Mouse (Mus musculus) hindbrain, embryonic 10.5 days (tissue): ENCODE measurements around the gene Nxt1. TPM values are rescaled to one million over a fixed set of nuclear protein-coding genes. Genes with fewer than 3 reads are reported as not detected.

Experiments used
- DNase-seq: peaks from one replicate; pipeline ENCODE4 v3.0.0-alpha.2; 2017; ENCODE audit warnings: low spot score
- H3K27ac ChIP-seq: fragments of 300-500 bp; sonication (generic); 2 replicates; pipeline ENCODE4 v1.5.1; 2016; ENCODE audit warnings: mild to moderate bottlenecking, moderate library complexity
- H3K27me3 ChIP-seq: fragments of 300-500 bp; sonication (generic); 2 replicates; pipeline ENCODE4 v1.6.1; 2016; ENCODE audit warnings: mild to moderate bottlenecking; ENCODE audit not compliant: poor library complexity, insufficient read depth, severe bottlenecking
- H3K36me3 ChIP-seq: fragments of 300-500 bp; sonication (generic); 2 replicates; pipeline ENCODE4 v1.6.1; 2016; ENCODE audit warnings: mild to moderate bottlenecking, moderate library complexity
- H3K4me1 ChIP-seq: fragments of 300-500 bp; sonication (generic); replicated peaks from 2 replicates; pipeline ENCODE4 v1.6.1; 2016; ENCODE audit warnings: mild to moderate bottlenecking
- H3K4me3 ChIP-seq: fragments of 300-500 bp; sonication (generic); 2 replicates; pipeline ENCODE4 v1.5.1; 2016; ENCODE audit warnings: mild to moderate bottlenecking, moderate library complexity
- H3K9me3 ChIP-seq: fragments of 300-500 bp; sonication (generic); 2 replicates; pipeline ENCODE4 v1.6.1; 2016; ENCODE audit warnings: mild to moderate bottlenecking, moderate library complexity
- WGBS: fragments of 180-500 bp; shearing (Covaris S2); methylation state at CpG from one replicate; pipeline ENCODE4 v1.1.7; 2016; 5-methylcytosine and 5-hydroxymethylcytosine counted together
- polyA plus RNA-seq: library from polyadenylated mRNA; unstranded; fragments of >200 nt; fragmentation: Nextera tagmentation; extraction: Ambion mirVana; gene quantifications from 2 replicates; pipeline ENCODE4 v1.2.1, GENCODE M21; 2016

The Nxt1 gene
- polyA plus RNA-seq, 1 experiment from 2014 or later, result 120 TPM

DNA sequence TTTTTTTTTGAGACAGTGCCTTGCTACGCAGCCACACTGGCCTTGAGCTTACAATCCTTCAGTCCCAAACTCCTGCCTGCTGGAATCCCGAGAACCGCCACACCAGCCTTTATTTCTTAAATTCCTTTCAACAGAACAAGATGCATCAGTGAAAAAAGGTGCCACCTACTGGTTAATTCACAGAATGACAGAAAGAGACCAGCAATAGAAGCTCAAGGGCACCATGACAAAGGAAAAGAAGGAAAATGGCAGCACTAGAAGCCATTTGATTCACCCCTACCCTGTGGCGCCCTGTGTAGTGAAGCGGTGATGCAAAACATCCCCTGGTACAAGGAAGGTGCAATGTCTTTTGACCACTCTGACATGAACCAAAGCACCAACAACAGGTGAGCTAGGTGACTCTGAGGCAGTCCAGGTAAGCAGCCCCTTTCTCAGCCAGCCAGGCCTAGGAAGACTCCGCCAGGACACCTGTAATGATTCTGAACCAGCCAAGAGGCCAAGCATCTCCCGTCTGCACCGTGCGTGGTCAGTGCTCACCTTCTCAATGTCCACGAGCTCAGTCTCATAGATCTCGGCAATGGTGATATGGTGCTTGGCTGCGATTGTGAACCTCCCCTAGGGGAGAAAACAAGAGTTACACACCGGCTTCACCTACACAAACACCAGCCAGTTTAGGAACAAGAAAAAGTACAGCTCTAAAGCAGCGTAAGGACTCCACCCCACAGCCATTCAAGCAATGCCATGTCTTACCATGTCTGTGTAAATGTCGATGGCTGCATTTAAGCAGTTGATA lies 34.2 kb downstream of the Nxt1 start:
- peak; percentile 6 for DNase-seq
- 77% methylated on average over 15 of the region's 15 CpGs for WGBS

DNA sequence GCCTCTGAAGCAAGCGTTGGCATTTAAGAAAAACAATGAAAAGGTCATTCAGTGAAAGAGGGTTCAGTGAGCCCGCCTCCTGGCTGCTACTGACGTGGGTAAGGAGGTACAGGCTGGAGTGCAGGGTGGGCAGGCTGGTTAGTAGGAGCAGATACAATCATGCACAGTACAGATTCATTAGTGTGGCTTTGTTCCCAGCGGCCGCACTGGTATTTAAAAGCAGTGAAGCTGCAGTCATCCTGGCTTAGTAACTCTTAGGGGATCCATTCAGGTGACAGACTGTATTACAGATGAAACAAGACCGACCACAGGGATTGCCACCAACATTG lies 34.8 kb downstream of the Nxt1 start:
- H3K36me3 ChIP-seq, result peaks cover 23% of the 10 kb centered on the region
- no peak overlapping the region for H3K27ac ChIP-seq
- H3K27me3 ChIP-seq, result no peaks in the 10 kb centered on the region
- no peaks in the 10 kb centered on the region for H3K4me1 ChIP-seq
- DNase-seq, result no peak
- WGBS, result 69% methylated on average over 6 of the region's 6 CpGs
- H3K4me3 ChIP-seq, result no peak overlapping the region
- H3K9me3 ChIP-seq, result no peaks in the 10 kb centered on the region

More for the DNA sequence above, 34.2 kb downstream of the Nxt1 start:
- Histone ChIP-seq H3K4me1 (no peaks in the 10 kb centered on the region), H3K27ac (no peak overlapping the region), H3K27me3 (no peaks in the 10 kb centered on the region), H3K4me3 (no peak overlapping the region), H3K9me3 (no peaks in the 10 kb centered on the region), H3K36me3 (peaks cover 20% of the 10 kb centered on the region)

DNA sequence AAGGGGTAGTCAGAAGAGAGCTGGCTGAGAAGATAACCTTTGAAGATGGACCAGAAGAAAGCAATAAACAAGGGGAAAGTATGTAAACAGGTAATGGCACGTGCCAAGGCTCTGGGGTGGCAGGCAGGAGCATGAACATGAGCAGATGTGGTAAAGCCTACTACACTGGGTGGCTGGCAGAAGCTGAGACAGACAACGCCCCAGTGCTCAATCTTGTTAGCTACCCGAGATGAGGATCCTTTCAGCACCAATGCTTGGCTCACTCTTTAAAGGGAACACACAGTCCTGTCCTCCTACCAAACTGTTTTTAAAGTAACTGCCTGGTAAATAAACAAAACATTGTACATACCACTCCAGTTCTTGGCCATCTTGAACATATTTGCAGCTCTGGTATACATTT lies 39.9 kb downstream of the Nxt1 start:
- WGBS, result 87% methylated on average over 3 of the region's 3 CpGs
- no peaks in the 10 kb centered on the region for H3K4me1 ChIP-seq
- H3K9me3 ChIP-seq, result no peaks in the 10 kb centered on the region
- DNase-seq, result no peak
- H3K4me3 ChIP-seq, result no peak overlapping the region
- H3K27me3 ChIP-seq, result no peaks in the 10 kb centered on the region
- H3K27ac ChIP-seq, result no peak overlapping the region
- H3K36me3 ChIP-seq, result peaks cover 23% of the 10 kb centered on the region

DNA sequence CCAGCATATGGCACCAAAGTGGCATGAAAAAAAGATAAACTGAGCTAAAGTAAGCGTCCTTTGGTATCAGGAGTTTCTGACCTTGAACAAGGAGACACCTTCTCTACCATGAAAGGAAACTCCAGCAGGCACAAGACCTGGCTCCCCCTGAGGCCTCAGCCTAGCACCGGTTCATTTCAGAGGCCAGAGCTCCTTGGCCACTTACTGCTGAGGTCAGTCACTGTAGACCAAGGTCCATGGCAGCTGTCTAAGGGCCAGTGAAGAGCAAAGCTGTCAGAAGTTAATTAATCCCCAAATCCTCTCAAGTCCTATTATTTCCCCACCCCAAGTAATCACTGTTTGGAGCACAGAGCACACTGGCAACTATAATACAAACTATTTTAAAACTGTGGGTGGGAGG lies 44.7 kb downstream of the Nxt1 start:
- H3K4me3 ChIP-seq, result no peak overlapping the region
- H3K9me3 ChIP-seq, result no peaks in the 10 kb centered on the region
- no peaks in the 10 kb centered on the region for H3K27me3 ChIP-seq
- H3K27ac ChIP-seq, result no peak overlapping the region
- no peaks in the 10 kb centered on the region for H3K4me1 ChIP-seq
- no peaks in the 10 kb centered on the region for H3K36me3 ChIP-seq
- 85% methylated on average over 2 of the region's 2 CpGs for whole genome bisulfite sequencing
- DNase-seq, result no peak

DNA sequence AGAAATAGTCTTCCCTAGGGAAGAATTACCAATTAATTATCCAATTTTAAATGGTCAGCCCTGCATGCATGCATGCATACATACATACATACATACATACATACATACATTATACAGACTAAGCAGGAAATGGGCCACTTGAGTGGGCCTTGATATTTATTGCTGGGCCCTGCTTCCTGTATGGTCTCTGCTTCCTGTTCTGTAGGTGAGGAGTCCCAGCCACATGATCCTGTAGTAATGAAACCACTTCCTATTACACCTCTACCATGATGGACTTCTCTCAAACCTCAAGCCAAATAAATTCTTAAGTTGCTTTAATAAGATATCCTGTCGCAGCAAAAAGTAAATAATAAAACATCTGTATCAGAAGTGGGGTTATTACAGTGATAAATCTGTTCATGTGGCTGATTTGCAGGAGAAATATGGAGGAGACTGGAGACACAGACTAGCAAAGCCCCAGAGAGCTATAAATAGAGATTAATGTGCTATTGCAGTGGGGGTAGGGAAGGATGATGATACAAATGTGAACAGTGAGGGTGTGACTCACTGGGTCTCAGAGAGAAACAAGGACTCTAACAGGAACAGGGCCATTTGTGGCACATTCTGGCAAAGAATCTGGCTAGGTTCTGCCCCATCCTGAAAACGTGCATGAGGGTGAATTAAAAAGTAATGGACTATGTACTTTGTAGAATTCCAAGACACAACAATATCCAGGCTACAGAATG lies 47.0 kb downstream of the Nxt1 start:
- H3K27ac ChIP-seq, result no peak overlapping the region
- H3K4me1 ChIP-seq, result no peaks in the 10 kb centered on the region
- DNase-seq, result no peak
- no peaks in the 10 kb centered on the region for H3K9me3 ChIP-seq
- H3K4me3 ChIP-seq, result no peak overlapping the region
- no peaks in the 10 kb centered on the region for H3K27me3 ChIP-seq
- WGBS, result 81% methylated on average over 2 of the region's 2 CpGs
- H3K36me3 ChIP-seq, result no peaks in the 10 kb centered on the region

Other genes with a start within 250 kb of the Nxt1 start
- gene Cd93, start 229.0 kb upstream of the Nxt1 start, polyA plus RNA-seq, result 4.7 and 6.3 TPM in 2 replicates
- 18.2 and 27.4 TPM in 2 replicates for gene Gzf1, start 8.4 kb downstream of the Nxt1 start, polyA plus RNA-seq
- gene Napb, start 59.9 kb downstream of the Nxt1 start, polyA plus RNA-seq, result 9.1 and 14.1 TPM in 2 replicates
- not detected in 2 replicates for gene Cstl1, start 77.8 kb downstream of the Nxt1 start, polyA plus RNA-seq
- gene Cst11, start 98.9 kb downstream of the Nxt1 start, polyA plus RNA-seq, result not detected in 2 replicates
- gene 8030411F24Rik, start 109.4 kb downstream of the Nxt1 start, polyA plus RNA-seq, result not detected in 2 replicates
- gene Cst12, start 116.8 kb downstream of the Nxt1 start, polyA plus RNA-seq, result not detected in 2 replicates
- gene Cst8, start 126.2 kb downstream of the Nxt1 start, polyA plus RNA-seq, result not detected in 2 replicates
- not detected in 2 replicates for gene Cst13, start 147.5 kb downstream of the Nxt1 start, polyA plus RNA-seq
- not detected in 2 replicates for gene Cst9, start 162.5 kb downstream of the Nxt1 start, polyA plus RNA-seq
- gene 9230104L09Rik, start 192.4 kb downstream of the Nxt1 start, polyA plus RNA-seq, result not detected in 2 replicates
- gene Cst3, start 203.1 kb downstream of the Nxt1 start, polyA plus RNA-seq, result 308 and 381 TPM in 2 replicates